Mouse (Mus musculus): ENCODE results near the gene C2cd6.

GRCm38 (mm10) chr1:59021556-59021955, 73.1 kb downstream of the C2cd6 start:
- TF ChIP-seq CTCF (IDR thresholded peaks at IDR 0.05; ENCODE audit: low read depth, low read length) (no peak), GATA1 (IDR thresholded peaks at IDR 0.05; ENCODE audit: borderline replicate concordance, low read length) (no peak), POLR2AphosphoS5 (IDR thresholded peaks at IDR 0.05; ENCODE audit: insufficient replicate concordance, low read depth, low read length) (no peak)

Data from G1E (cell line).